ENCODE assay signal across 12 mouse cellular contexts in the genomic region with DNA sequence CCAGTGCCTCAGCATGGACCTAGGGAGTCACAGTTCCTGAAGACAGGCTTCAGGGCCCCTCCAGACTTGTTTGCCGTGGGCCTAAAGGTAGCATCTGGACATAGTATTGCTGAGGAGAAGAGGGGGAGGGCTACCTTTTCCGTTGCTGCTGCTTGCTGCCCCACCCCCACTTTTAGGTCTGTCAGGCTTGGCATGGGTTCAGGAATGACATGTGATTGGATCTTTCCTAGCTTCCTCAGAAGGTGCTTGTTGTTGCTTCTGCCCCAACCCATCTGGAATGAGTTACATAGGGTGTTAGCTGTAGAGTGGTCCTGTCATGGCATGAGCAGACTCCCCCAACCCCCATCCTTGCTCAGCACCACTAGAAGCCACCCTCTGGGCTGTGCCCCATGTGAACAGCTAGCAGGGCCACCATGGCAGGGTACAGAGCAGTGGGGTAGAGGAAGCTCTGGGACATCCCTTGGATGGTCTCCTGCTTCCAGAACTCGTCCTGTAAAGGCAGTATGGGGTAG. TPM values are rescaled to one million over a fixed set of nuclear protein-coding genes. Genes with fewer than 3 reads are reported as not detected.
DNase-seq lines count a peak whose midpoint lies in the region.
"Had no signal": no experiment of that assay in that cellular context is flagged by ENCODE, and none has a peak within 500 bp of the region (broad histone marks: within the 10 kb centered on the region; RNA-seq: fewer than 3 reads in every experiment).

No protein-coding gene starts in this region.

- 34% methylated on average over 3 of the region's 3 CpGs for WGBS in heart, embryonic 10.5 days

- H3K27me3 ChIP-seq in heart, embryonic 10.5 days (ENCODE audit: insufficient read depth, poor library complexity, severe bottlenecking) = peaks cover 13% of the 10 kb centered on the region
- H3K27me3 ChIP-seq: midbrain, embryonic 13.5 days had no signal

- H3K4me3 ChIP-seq in heart, embryonic 10.5 days = no peak overlapping the region
- H3K4me3 ChIP-seq: midbrain, embryonic 13.5 days had no signal

- no peaks in the 10 kb centered on the region for H3K9me3 ChIP-seq in heart, embryonic 10.5 days
- H3K9me3 ChIP-seq: midbrain, embryonic 13.5 days had no signal

- no peaks in the 10 kb centered on the region for H3K36me3 ChIP-seq in heart, embryonic 10.5 days
- H3K36me3 ChIP-seq: midbrain, embryonic 13.5 days had no signal

- peak overlapping the region; percentile 67 for H3K27ac ChIP-seq in heart, embryonic 10.5 days
- H3K27ac ChIP-seq: liver, embryonic 14.5 days; midbrain, embryonic 13.5 days had no signal

- DNase-seq in heart, embryonic 10.5 days (ENCODE audit: low spot score) = no peak
- DNase-seq in heart, adult 9 months (ENCODE audit: low spot score in 2 of 2) = no peak
- peak; percentile 22 for DNase-seq in layer of hippocampus, adult 11-12 months (ENCODE audit: low spot score)
- DNase-seq in layer of hippocampus, postnatal 25 days (ENCODE audit: extremely low spot score in 1 of 2, low spot score in 1 of 2) = no peak
- DNase-seq in NIH3T3 (ENCODE audit: low read depth) = peak; percentile 87
- DNase-seq in kidney, postnatal 10 days = peak; percentile 63
- DNase-seq in spleen, postnatal 14 days (ENCODE audit: low spot score in 2 of 2) = no peak
- no peak for DNase-seq in frontal cortex, postnatal 36 days (ENCODE audit: low spot score in 2 of 2)
- DNase-seq: cerebellum, postnatal 25 days; heart, postnatal 36 days had no signal

- peaks cover 84% of the 10 kb centered on the region for H3K4me1 ChIP-seq in heart, embryonic 10.5 days

RNA-seq across cellular contexts. Expression of gene Rxra, which starts 34.7 kb away (rescaled TPM):
- 6.4 and 8.0 TPM in 2 replicates for polyA plus RNA-seq in heart, embryonic 10.5 days (2016; fragmentation: Nextera tagmentation; extraction: Ambion mirVana)
- 10 to 100 TPM; 22.2 to 29.1 TPM for total RNA-seq in layer of hippocampus, postnatal 25 days (2021)

Comparison
In these comparisons a context has a peak if more than half of its experiments do, and no peak if none do; other contexts are left out.
1. DNase-seq: peak in layer of hippocampus, adult 11-12 months (single experiment), NIH3T3 (single experiment) and kidney, postnatal 10 days (single experiment); none in heart, embryonic 10.5 days (single experiment), heart, adult 9 months (0 of 2), layer of hippocampus, postnatal 25 days (0 of 2), spleen, postnatal 14 days (0 of 2) and frontal cortex, postnatal 36 days (0 of 2).